Mouse (Mus musculus) adrenal gland, postnatal 36 days (tissue): ENCODE data around the gene Fam117a. TPM values are rescaled to one million over a fixed set of nuclear protein-coding genes. Genes with fewer than 3 reads are reported as not detected.

ENCODE experiments used
- DNase-seq, 2 experiments: peaks; one replicate each; pipeline ENCODE4 v3.0.0; 2021; ENCODE audit warnings: mixed read lengths in 1 of 2
- total RNA-seq, 2 experiments: library from RNA; stranded (reverse); gene quantifications; 2 replicates each; pipeline ENCODE4 v1.2.3; 2021

The Fam117a gene
- total RNA-seq, 2 experiments from 2014 or later, result 13.7 to 15.4 TPM

DNA sequence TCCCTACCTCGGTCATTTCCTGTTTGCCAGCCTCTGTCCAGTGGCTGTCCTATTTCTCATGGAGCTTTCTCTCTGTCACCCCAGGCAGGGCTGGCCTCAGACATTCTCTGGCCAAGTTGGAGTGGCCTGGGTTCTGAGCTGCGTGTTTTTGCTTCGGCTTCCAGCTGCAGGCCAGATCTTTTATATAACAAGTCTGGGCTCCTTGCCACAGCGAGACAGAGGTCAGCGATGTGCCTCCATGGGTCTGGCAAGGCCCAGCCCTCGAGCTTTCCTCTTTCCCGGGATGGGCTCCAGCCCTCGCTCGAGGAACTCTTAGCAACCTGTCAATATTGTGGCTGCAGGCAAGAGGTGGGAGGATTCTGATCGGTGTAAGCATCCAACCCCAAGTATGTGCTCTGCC lies 28.8 kb downstream of the Fam117a start:
- peak; percentile 75 to 85 for DNase-seq

DNA sequence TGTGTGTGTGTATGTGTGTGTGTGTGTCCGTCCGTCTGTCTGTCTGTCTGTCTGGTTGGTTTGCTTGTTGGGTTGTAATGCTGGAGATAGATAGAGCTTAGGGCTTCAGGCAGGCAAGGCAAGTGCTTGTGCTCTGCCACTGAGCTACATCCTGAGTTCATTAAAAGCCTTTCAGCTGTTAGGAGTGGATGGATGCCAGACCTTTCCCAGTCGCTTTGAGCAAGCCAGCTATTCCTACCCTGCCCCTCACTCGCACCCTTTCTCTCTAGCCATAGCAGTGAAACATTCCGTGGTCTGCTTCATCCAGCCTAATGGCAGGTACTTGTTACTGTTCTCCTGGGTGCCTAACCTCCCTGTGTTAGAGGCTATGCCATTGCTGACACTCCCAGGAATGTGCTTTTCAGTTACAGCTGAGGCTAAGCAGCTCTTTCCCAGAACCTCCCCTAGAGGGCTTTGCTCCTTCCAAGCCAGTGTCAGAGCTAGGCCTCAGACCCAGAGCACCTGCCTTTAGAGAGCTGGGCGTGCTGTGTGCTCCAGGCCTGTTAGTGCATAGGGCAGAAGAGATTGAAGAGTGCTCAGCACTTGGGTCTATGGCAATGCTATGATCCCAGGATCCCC lies 29.6 kb downstream of the Fam117a start:
- DNase-seq, result no peak

DNA sequence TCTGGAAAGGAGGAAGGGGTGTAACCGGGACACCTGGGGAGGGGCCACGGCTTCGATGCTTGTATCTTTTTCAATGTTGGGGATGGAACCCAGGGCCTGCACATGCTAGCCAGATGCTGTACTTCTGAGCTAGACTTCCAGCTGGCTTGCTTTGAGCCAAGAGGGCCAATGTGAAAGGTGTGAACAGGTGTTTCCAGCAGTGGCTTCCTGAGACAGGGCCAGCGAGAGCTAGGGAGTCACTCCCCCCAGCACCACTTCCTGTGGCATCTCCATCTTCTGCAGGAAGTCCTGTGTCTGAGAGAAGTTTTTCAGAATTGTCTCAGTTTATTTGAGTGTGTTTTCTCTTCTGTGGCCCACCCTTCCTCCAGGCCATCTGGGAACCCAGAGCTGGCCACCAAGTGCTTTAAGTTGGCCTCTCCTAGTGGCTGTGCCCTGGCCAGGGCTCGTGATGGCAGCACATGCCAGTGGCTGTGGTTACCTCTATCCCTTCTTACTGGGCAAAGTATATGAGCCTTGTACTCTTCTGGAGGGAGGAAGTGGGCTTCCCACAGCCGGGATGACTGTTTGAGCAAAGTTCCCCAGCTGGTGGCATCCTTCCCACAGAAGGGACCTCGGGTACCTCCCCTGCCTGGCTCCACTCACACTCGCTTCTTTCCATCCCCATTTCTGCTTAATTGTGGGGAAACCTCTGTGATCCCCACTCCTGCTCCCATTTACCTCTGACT lies 30.4 kb downstream of the Fam117a start:
- no peak for DNase-seq

DNA sequence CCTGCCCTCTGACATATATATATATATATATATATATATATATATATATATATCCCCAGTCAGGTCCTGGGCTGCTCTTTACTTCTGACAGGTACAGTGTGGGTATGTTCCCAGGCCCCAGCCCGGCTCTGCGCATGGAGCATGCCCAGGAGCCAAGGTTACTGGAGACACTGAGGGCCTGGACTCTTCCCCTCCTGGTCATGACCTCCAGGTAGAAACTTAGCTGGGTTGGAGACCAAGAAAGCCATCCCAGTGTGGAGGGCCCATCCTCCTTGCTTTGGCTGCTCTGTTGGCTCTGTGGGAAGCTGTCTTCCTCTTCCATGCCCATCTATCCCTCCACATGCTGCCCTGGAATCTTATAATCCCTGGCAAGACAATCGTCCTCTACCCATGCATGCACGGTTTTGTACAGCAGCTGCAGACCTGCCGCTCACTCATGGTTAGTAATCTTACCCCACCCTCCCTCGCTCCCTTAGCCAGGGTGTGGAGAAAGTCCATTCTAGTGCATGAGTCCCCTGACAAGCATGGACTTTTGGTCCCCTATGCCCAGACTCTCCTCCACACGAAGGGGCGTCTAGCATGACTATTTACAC lies 31.5 kb downstream of the Fam117a start:
- DNase-seq, result no peak

DNA sequence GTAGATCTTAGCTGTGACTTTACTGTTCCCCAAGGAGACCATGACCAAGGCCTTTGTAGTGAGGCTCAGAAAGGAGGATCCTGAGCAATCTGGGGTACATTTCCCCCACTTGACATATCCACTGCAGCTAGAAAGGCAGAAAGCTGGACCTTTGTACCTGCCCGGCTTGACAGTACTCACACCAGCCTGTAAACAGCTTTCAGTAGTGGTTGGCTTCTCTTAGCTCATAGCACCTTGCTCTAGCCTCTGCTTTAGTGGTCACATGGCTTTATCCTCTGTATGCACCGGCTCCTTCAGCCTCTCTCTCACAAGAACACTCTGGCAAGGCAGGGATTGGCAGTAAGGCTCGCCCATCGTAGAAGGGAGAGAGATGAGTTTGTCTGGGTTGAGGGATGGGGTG lies 32.1 kb downstream of the Fam117a start:
- no peak for DNase-seq

DNA sequence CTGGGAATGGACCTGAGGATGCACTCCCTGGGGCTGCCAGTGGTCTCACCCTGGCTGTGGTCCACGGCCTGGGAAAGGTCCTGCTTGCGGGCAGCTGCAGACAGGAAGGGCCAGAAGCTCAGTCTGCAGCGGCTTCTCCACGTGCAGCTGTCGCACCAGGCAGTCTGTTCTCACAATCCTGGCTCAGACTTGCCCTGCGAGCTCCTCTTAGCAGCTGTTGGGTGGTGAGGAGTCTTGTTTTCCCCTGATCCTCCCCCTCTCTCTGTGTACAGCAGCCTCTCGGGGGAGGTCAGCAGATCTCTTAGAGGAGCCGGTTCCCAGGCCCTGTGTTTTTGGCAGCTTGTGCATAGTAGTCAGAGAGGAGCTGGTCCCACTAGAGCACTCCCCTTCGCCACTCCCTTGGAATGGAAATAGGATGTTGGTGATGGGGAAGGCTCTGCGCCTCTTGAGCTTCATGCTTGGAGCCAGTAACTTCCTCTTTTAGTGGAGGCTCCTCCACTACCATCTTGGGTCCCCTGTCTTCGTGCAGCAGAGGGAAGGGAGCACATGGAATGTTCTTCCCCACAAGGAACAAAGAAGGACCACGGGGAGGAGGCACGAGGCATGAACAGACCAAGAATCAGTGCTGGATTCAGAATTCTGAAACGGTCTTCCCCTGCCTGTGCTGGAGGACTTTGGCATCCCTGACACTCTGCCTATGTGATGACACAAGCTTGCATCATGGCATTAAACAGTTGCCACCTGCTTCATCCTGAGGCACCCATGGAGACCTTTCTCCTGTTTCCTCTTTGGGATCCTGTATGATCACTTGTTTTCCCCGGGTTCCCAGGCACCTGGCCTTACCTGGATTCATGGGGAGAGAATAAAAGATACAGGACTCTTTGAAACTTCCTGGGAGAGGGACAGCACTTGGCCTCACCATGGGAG lies 33.4 kb downstream of the Fam117a start:
- DNase-seq, result no peak

DNA sequence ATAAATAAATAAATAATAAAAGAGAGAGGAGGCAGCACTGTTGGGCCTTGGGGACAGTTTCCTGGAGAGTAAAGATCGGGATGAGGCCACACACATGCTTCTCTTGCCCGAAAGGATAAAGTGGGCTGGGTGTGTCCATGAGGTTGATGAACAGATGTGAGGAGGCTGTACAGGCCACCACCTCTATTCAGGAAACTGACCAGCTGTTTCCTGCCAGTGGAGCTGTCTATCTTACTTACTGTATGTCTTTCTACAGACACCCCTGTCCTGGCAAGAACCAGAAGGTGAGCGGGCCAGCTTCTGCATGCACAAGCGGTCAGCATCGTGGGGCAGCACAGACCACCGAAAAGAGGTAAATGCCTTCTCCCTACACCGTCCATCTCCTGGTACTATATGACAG lies 34.4 kb downstream of the Fam117a start:
- no peak for DNase-seq

DNA sequence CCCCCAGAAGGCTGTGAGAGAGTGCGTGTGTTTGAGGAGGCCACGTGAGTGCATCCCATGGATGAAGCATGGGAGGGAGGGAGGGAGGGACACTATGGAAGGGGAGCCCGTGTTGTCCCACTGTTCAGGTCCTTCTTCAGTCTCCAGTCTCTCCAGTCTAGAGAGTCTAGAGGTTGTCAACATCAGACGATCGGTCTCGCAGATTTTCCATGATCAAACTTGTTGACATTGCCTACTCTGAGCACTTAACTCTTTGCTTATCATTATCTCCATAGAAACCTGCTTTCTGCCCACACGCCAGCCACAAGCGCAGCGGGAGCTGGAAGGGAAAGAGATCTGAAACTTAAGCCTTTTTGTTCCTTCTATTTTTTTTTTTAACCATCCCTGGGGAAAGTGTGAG lies 42.1 kb downstream of the Fam117a start:
- no peak for DNase-seq

DNA sequence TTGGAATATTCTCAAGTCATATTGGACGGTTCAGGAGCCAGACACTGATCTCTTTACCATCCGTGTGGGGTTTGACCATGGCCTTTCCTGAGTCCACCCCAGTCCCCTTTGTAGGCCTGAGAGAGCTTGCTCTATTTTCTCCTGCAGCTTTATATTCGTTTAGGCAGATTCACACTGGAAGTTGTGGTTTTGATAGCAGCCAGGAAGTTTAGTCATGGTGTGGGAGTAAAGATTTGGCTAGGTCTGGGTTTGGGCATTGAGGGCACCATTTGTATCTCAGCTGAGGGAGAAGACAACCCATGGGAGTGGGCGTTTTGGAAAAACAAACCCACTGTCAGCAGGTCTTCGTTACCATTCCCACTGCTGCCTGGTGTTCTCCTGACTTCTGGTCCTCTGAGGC lies 42.7 kb downstream of the Fam117a start:
- no peak for DNase-seq

DNA sequence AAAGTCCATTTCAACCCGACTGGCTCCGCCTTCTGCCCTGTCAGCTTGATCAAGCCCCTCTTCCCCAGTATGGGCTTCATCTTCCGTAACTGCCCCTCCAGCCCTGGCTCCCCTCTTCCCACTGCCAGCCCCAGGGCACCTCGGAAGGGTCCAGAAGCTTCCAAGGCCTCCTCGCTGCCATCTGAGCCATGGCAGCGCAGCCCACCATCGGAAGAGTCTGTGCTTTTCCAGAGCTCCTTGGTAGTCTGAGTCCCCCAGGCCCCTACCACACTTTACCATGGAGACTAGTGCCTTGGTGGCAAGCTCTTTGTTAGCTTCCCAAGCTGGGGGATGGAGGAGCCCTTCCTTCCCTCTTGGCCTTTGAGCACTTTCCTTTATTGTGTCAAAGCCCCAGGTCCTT lies 43.9 kb downstream of the Fam117a start:
- no peak for DNase-seq

DNA sequence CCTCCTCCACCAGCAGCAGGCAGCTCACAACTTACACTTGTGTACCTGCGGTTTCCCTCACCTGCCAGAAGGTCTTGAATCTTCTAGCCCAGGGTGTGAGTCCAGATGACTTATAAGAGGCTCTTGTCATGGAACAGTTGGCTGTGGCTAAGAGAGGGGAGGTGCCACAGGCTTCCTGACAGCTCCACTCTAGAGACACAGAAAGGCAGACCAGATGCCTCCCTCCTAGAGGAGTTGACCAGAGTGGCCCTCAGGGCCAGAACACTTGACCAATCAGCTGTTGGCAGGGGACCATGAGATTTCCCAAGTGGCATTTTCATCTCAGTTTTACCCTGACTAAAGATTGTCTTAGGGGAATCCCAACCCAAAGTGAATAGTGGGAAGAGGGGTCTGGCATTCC lies 44.3 kb downstream of the Fam117a start:
- DNase-seq, result no peak

DNA sequence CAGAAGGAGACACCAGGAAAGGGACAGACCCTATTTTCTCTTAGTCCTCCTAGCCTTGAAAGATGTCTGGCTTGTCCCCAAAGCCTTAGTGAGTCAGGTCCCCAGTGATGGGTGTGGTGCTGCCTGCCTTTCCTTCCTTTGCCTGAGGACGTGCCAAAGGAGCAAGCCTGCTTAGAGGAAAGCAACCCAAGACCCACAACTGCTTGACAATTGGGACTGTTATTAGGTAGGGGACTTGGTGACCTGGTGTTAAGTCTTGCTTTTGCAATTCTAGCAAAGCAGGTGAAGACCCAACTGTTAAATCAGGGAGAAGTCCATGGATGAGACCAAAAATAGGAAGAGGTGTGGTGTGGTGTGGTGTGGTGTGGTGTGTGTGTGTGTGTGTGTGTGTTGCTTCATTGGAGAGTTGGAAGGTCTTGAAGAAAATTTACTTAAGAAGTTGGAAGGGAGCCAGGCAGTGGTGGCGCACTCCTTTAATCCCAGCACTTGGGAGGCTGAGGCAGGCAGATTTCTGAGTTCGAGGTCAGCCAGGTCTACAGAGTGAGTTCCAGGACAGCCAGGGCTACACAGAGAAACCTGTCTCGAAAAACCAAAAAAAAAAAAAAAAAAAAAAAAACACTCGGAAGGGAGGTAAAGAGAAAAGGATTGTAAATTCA lies 46.6 kb downstream of the Fam117a start:
- DNase-seq, result no peak

DNA sequence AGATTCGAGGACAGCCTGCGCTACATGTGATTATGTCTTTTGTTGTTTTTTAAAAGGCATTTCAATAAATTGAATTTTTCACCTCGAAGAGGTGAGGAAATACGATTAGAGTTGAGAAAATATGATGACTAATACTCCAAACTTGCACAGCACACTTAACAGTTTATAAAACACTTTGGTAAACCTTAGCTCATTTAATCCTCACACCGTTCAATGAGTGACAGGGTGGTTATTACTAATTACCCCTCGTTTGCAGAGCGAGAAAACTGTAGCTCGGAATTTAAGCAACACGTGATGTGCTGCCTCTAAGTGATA lies 47.1 kb downstream of the Fam117a start:
- no peak for DNase-seq

DNA sequence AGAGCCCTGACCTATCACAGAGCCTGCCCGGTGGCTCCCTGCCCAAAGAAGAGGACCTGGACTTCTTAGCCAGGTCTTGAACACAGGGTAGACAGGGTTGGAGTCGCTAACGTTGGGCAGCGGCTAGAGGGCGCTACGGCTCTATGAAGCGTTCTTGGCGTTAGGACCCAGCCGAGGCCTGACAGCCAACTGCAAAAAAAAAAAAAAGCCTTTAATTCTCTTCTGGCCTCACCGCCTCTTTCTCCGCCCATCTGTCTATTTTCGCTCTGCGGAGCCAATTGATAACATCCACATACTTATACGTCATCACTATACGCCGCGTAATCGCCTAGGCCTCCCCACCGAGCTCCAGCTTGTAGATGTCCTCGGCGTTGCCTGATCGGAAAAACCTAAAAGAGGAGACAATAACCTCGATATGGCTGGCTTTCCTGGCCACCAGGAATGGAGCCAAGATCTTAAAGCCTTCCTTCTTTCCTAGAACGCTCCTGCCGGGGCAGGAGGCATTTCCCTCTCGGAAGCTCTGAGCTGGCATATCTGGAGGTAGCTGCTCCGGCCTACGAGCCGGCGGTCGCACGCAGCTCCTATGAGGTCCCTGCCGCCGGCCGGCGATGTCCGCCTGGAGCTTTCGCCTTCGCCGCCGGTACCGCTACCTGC lies 47.6 kb downstream of the Fam117a start, which contains the start of gene Slc35b1:
Slc35b1 (plus strand) TSS at position 374 of the 654 bp plus-strand sequence.
- DNase-seq, result peak; percentile 88 to 93

DNA sequence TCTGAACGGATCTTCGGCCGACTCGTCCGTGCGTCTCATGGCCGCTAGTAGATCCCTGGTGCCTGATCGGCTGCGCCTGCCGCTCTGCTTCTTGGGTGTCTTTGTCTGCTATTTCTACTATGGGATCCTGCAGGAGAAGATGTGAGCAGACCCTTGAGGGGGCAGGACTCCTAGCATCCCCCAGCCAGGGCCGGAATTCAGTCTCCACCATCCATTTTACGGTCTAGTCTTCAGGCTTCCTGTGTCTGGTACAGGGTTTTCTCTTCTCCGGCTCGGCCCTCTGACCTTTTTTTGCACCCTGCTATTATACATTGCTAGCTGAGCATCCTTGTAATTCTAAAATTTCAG lies 48.1 kb downstream of the Fam117a start:
- no peak for DNase-seq

DNA sequence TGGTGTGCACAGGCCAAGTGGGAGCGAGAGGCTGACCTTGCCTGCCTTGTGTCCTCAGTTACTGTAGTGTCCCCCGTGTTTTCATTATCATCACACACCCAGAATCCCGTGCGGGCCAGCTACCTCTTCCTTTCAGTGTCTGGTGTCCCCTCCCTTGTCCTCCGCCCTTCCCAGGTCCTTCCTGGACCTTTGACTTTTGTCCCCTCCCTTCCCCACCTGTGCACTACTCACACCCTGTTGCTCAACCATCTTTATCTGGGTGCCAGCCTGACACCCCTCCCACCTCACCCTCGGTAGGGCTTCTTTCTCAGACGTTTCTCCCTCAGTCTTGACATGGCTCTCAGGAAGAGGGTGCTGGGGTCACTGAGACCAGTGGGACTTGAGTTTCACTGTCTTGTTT lies 50.5 kb downstream of the Fam117a start:
- no peak for DNase-seq

DNA sequence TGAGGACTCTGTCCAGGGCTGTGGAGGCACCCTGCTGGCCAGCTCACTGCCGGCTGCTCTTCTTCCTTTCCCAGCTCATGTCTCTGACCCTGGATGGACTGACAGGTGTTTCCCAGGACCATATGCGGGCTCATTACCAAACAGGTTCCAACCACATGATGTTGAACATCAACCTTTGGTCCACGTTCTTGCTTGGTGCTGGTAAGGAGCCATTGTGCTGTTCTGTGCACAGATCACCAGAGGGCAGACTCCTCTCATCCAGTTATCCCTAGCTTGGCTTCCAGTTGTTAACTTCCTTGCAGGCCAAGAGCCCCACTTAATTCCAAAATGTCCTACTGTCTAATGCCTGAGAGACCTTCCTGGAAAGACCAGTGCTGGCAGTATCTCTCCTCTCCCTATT lies 52.2 kb downstream of the Fam117a start:
- no peak for DNase-seq

DNA sequence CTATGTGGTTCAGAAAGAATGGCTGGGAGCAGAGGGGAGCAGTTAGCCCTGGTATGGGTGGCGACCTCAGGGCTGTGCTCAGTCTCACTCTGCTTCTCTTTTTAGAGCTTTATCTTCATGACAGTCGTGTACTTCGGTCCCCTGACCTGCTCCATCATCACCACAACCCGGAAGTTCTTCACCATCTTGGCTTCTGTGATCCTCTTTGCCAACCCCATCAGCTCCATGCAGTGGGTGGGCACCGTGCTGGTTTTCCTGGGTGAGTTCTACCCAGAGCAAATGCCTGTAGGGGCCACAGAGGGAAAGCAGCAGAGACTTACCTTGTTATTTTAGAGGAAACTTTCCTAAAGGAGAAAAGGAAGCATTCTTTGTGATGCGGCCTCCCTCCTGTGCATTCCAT lies 53.6 kb downstream of the Fam117a start:
- DNase-seq, result no peak

DNA sequence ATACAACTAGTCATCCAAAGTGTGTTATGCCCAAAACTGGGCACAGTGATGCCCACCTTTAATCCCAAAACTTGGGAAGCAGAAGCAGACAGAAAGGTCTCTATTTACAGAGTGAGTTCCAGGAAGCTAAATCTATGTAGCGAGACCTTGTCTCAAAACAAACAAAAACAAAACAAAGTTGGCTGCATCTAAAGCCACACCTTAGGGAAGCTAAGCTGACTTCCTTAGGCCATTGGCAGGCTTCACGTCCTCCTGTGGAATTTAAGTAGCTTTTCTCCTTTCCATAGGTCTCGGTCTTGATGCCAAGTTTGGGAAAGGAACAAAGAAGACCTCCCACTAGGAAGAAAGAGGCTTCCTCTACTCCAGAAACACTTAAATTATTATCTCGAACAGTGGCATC lies 54.4 kb downstream of the Fam117a start:
- DNase-seq, result no peak

DNA sequence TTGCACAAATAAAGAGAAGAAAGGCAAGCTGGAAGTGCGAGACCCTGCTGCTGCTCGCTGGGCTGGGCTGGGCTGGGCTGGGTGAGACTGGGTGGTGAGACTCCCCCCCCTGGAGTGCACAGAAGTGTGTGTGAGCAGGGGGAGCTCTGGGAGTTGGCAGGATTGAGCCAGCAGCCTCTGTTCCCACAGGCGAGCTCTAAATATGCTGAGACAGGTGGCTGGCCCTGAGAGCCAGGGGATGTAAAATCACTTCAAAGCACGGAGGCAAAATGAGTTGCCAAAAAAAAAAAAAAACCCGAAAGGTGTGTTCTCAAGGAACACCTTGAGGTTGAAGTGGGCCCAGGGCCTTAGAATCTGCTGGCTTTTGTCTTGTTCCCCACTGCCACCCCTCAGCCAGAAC lies 54.9 kb downstream of the Fam117a start:
- no peak for DNase-seq

DNA sequence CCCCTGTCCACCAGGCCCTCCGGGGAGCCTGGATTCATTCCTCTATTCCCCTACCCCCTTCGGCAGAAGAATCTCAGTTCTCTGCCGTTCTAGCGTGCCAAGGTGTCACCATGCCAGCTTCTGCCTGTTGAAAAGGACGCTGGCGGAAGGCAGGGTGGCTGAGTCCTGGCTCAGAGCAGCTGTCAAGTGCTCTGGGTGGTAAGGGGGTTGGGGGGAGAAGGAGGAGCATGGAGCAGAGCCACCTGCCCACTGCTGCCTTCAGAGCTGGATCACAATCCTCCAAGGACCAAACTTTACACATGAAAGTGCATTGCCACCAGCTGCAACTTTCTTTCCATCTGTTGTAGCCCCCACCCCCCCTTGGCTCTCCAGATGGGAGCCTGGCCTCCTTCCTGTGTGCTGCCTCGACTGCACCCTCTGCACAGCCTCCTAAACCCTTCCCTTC lies 55.4 kb downstream of the Fam117a start:
- peak in 1 of 2 experiments; percentile 26 for DNase-seq
